Mouse (Mus musculus): ENCODE data around the gene Nid1. TPM values are rescaled to one million over a fixed set of nuclear protein-coding genes. Genes with fewer than 3 reads are reported as not detected.
"Not testable (repeated sequence)": the region's sequence is repeated elsewhere in the genome, so short reads cannot be mapped to it uniquely, and the experiment has no call there.

Gene Nid1
- polyA plus RNA-seq, 1 experiment: 0.88 TPM

DNA sequence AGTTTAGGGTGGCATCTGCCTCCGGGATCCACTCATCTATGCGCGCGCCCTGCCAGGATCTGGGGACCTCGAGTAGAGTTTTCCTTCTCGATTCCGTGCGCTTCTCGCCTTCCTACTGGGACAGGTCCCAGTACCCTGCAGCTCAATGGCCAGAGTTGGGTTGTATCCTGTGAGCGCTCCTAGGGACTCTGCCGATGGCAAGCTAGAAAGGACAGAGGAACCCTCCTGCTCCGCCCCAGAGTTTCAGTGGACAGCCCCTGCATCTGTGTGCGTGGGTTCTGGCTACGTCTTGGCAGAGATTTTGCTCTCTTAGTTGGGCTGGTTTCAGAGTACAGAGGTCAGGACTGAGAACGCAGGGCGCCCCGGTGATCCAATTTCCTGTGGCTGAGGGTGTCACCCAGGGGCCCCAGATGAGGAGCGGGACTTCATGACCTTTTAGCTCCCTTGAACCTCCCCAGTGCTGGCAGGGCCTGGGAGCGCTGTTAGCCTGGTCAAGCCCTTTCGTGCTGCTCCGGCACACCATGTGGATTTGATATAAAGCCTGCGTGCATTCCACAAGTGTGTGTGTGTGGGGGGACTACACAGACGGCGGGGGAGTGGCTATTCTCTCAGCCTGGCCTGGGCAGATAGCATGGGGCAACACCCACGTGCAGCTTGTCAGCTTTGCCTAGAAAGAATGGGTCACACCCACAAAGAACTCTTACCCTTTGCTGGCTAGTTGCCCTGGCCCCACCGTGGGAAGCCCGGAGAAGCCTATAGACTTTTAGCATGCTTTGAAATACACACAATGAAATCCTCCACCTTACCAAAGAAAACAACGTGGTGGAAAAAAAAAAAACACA, 982 bp downstream of the Nid1 start:
- not testable (repeated sequence) for H3K27ac ChIP-seq (ENCODE audit: insufficient read depth, low read depth, low read length); H3K4me3 ChIP-seq (ENCODE audit: insufficient read depth, low read length); H3K4me1 ChIP-seq (ENCODE audit: control insufficient read depth, insufficient read depth, low read length)

DNA sequence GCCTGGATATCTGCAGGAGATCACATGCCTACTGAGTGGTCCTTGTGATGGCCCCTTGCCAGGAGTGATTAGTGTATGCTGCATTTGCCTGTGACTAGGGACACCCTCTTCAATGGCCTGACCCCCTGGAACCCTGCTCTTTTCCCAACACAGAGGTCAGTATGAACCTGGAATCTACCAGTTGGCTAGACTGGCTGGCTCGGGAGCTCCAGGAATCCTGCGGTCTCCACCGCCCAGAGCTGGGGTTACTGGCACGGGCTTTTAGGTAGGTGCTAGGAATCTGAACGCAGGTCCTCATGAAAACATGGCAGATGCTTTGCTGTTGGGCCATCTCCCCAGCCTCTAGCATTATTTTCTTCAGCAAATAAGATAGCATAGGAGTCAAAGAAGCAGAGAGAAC, 8.2 kb downstream of the Nid1 start:
- not testable (repeated sequence) for H3K4me3 ChIP-seq (ENCODE audit: insufficient read depth, low read length); H3K4me1 ChIP-seq (ENCODE audit: control insufficient read depth, insufficient read depth, low read length); H3K27ac ChIP-seq (ENCODE audit: insufficient read depth, low read depth, low read length)

DNA sequence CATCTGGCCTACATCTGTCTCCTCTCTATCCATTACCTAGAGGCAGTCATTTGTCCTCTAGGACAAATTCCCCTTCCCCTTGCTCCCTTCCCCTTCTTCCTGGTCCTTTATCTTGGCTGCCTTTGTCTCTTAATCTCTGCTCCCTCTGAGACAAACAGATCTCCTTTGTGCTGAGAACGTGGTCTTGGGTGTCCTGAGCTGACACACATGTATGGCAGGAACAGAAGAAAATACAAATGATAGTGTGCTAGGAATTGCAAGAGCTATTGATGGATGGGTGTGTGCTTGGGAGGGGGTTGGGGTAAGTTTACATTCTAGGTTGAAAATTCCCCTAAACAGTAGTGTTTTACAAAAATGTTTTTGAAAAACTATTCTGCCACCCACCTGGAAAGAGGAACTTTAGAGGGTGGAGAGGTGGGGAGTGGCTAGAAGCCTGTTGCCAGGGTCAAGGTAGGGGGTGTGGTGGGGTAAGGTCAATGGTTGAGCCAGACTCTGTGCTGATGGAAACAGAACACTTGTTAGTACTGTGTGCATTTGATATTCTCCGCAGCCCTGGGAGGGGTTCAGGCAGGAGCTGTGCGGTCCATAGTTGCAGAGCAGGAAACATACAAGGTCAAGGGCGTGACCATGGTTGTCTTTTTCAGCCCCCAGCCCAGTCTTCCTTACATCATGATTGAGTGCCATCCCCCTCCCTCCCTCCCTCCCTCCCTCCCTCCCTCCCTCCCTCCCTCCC, 9.5 kb downstream of the Nid1 start:
- H3K4me3 ChIP-seq (ENCODE audit: insufficient read depth, low read length); H3K4me1 ChIP-seq (ENCODE audit: control insufficient read depth, insufficient read depth, low read length); H3K27ac ChIP-seq (ENCODE audit: insufficient read depth, low read depth, low read length): not testable (repeated sequence)

DNA sequence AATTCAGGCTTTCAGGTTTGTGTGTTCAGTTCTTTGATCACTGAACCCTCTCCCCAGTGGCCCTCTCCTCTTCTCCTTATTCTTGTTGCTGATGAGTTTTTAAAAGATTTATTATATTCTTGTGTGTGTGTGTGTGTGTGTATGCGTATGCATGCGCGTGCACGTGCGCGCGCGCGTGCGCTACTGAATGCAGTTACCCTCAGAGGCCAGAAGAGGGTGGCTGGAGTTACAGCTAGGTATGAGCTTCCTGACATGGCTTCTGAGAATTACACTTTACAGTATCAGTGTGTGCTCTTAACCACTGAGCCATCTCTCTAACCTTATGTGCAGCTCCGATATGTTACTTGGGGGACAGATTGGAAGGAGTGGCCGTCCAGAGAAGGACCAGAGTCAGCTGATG, 12.6 kb downstream of the Nid1 start:
- not testable (repeated sequence) for H3K4me3 ChIP-seq (ENCODE audit: insufficient read depth, low read length); H3K27ac ChIP-seq (ENCODE audit: insufficient read depth, low read depth, low read length); H3K4me1 ChIP-seq (ENCODE audit: control insufficient read depth, insufficient read depth, low read length)

DNA sequence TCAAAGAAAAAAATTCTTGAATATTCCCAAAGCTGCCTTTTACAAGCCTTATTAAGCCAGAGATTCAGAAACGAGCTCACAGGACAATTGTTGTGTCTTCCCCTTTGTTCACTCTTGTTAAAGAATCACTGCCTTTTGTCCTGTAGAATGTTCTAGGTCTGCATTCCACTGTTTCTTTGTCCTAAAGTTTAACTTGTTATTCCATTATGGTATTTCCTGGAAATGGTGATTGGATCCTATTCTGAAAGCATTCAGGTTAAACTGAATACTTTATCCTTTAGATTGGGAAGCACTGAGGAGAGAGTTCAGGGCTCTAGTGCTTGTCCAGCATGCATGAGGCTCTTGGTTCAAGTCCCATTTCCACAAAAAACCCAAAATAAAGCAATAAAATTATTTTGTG, 13.6 kb downstream of the Nid1 start:
- H3K4me3 ChIP-seq (ENCODE audit: insufficient read depth, low read length); H3K4me1 ChIP-seq (ENCODE audit: control insufficient read depth, insufficient read depth, low read length); H3K27ac ChIP-seq (ENCODE audit: insufficient read depth, low read depth, low read length): not testable (repeated sequence)

DNA sequence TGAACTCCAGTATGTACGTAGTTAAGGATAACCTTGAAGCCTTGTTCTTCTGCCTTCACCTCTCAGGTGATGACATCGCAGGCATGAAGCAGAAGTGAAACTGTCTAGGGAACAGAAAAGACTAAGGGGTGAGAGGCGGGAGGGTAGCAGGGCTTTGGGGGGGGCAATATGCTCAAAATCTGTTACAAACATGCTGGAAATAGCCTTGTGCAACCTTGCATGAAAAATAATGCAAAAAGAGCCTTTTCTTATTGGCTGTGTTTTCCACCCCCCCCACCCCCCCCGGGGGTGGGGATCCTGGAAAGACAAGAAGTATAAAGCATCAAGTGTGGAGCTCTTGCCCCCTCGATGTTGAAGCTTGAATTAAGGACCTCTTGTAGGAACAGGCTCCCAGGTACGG, 16.0 kb downstream of the Nid1 start:
- not testable (repeated sequence) for H3K4me1 ChIP-seq (ENCODE audit: control insufficient read depth, insufficient read depth, low read length); H3K4me3 ChIP-seq (ENCODE audit: insufficient read depth, low read length); H3K27ac ChIP-seq (ENCODE audit: insufficient read depth, low read depth, low read length)

DNA sequence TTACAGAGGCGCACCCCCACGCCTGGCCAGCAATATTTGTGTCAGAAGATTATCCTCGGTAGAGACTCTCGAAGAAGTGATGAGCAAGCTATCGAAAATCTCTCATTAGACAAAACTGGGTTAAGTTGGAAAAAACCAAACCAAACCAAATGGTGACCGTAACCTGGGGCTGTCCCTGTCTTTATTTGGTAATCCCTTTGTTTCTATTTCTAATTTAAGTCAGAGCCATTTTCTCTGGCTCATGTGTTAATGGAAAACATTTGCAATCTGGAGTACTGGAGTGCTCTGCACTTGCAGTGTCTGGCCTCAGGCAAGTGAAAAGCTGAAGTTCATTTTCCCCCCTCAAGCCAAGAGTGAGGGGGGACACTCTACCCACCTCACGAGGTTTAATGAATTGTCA, 16.9 kb downstream of the Nid1 start:
- H3K4me1 ChIP-seq (ENCODE audit: control insufficient read depth, insufficient read depth, low read length); H3K27ac ChIP-seq (ENCODE audit: insufficient read depth, low read depth, low read length): not testable (repeated sequence)

DNA sequence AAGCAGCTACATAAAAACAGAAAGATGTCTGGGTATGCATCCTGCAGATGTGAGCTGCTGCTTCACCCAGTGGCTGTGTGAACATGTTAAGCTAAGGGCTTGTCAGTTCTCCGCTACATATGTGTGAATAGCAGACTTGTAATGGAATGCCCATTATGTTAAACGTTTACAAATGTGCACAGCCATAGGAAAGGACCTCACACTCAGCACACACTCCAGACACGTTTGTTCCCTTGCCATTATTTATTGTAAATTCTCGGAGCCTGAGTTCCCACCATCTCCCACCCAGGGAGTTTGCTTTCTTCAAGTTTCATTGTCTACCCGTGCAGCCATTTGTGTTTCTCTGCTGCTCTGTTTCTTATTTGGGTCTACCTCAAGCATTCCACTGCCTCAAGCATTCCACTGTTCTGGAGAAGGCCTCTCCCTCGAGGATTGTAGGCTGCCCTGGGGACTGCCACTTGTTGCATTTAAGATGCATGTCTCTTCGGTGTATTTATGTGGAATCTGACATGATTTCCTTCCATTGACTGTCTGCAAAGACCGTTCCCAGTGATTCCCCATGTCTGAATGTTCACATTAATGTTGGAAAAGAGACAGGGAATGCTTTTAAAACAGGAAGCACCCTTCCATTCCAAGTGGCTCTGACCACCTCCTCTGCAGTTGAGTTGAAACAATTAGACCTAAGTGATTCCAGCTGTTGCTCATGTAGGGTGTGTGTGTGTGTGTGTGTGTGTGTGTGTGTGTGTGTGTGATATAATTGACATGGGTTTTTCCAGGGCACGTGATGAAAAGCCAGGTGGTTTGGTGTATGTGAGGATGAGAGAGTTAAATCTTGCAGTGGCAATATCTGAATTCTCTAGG, 18.5 kb downstream of the Nid1 start:
- H3K4me3 ChIP-seq (ENCODE audit: insufficient read depth, low read length); H3K4me1 ChIP-seq (ENCODE audit: control insufficient read depth, insufficient read depth, low read length); H3K27ac ChIP-seq (ENCODE audit: insufficient read depth, low read depth, low read length): not testable (repeated sequence)

More for the DNA sequence above, 16.9 kb downstream of the Nid1 start:
- not testable (repeated sequence) for H3K4me3 ChIP-seq (ENCODE audit: insufficient read depth, low read length)

DNA sequence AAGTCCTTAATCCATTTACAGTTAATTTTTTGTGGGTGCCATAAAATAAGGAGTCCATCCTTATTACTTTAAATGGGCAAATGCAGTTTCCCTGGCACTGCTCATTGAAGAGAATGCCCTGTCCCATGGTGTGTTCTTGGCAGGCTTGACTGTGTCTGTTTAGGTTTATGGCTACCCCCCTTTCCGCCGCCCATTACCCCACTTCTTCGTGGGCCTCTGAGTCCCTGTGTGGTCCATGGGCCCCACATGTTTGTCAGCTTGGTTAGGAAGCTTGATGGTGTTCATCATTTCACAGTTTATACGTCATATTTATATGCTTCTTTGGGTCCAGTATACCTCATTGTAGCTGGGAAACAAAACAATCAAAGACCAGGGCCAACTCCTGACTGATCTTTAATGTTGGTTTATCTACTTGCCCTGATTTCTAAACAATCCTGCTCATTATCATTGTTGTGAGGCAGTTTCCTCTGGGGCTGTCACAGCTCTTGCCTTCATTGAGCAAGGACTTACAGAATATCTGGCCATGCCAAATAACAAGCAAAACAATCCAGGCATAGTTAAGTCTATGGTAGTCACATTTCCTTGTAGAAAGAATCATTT, 20.9 kb downstream of the Nid1 start:
- Histone ChIP-seq H3K4me1 (ENCODE audit: control insufficient read depth, insufficient read depth, low read length) (no peaks in the 10 kb centered on the region), H3K27ac (ENCODE audit: insufficient read depth, low read depth, low read length) (no peak overlapping the region), H3K4me3 (ENCODE audit: insufficient read depth, low read length) (no peak overlapping the region)
- TF ChIP-seq CTCF (IDR thresholded peaks at IDR 0.05; ENCODE audit: low read depth, low read length): no peak
- TF ChIP-seq POLR2A (IDR thresholded peaks at IDR 0.05; ENCODE audit: borderline replicate concordance, low read depth, low read length): no peak

DNA sequence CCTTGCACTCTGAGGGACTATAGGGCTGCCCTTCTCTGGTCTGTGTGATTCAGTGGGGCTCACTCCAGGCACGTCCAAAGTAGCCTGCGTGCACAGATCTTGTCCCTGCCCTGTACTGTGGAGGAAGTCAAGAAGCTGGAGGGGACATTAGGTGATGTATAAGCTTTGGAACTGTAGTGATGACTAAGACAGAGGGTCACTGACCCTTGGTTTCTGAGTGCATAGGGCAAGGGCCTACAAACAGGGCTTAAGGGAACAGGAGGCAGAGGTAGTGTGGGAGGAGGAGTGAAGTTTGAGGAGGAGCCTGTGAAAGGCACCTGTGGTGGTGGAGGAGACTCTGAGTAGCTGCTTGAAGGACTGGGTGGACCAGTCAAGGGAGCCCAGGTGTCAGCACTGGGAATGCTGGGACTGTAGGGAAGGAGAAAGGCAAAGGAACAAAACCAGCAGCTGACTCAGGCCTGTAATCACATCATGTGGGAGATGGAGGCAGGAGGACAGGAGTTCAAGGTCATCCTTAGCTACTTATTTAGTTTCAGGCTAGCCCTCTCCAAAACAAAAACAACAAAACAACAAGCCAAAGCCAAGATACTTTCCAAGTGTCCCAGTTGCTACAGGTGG, 23.3 kb downstream of the Nid1 start:
- Histone ChIP-seq H3K27ac (ENCODE audit: insufficient read depth, low read depth, low read length) (no peak overlapping the region), H3K4me1 (ENCODE audit: control insufficient read depth, insufficient read depth, low read length) (no peaks in the 10 kb centered on the region), H3K4me3 (ENCODE audit: insufficient read depth, low read length) (no peak overlapping the region)
- TF ChIP-seq POLR2A (IDR thresholded peaks at IDR 0.05; ENCODE audit: borderline replicate concordance, low read depth, low read length): no peak
- TF ChIP-seq CTCF (IDR thresholded peaks at IDR 0.05; ENCODE audit: low read depth, low read length): no peak

Data from bone marrow macrophage, adult 2 months (primary cell).